Mouse (Mus musculus): ENCODE data around the gene Pdhb. TPM values are rescaled to one million over a fixed set of nuclear protein-coding genes. Genes with fewer than 3 reads are reported as not detected.
A peak's percentile ranks its signal among the peaks of the same experiment; 100 is the strongest.

The Pdhb gene
- total and polyA plus RNA-seq, 3 experiments = 76.1 to 182 (median 79.4) TPM

DNA sequence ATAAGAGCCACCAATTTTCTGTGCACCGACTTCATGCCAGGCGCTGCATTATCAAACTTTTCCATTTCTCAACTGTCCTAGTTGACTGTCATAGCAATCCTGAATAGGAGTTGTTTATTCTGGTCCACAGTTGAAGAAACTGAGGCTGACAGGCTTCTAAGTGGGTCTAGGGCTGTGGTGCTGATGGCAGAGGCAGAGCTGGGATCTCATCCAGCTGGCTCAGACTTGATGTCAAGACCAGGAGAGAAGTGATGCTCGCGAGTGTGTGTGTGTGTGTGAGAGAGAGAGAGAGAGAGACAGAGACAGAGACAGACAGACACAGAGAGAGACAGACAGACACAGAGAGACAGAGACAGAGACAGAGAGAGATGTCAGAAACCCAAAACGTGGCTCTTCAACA lies 27.9 kb upstream of the Pdhb start:
- TF ChIP-seq CTCF (IDR thresholded peaks at IDR 0.05; ENCODE audit: low read depth, low read length) = no peak
- TF ChIP-seq TAL1 (conservative IDR thresholded peaks at IDR 0.05; ENCODE audit: low read depth, low read length) = no peak
- no peak for TF ChIP-seq POLR2AphosphoS5 (IDR thresholded peaks at IDR 0.05; ENCODE audit: insufficient replicate concordance, low read depth, low read length)
- TF ChIP-seq GATA2 (IDR thresholded peaks at IDR 0.05; ENCODE audit: borderline replicate concordance, low read depth, low read length) = no peak
- TF ChIP-seq GATA1 (IDR thresholded peaks at IDR 0.05; ENCODE audit: borderline replicate concordance, low read length) = no peak
- no peak for DNase-seq (ENCODE audit: low spot score)
- no peak overlapping the region for H3K4me3 ChIP-seq (ENCODE audit: low read depth, low read length)

GRCm38 (mm10) chr14:8192727-8193126 lies 19.9 kb upstream of the Pdhb start:
- H3K4me1 ChIP-seq (ENCODE audit: insufficient read depth, low read depth, low read length) = no peaks in the 10 kb centered on the region
- no peak for TF ChIP-seq GATA2 (IDR thresholded peaks at IDR 0.05; ENCODE audit: borderline replicate concordance, low read depth, low read length)
- no peak for TF ChIP-seq GATA1 (IDR thresholded peaks at IDR 0.05; ENCODE audit: borderline replicate concordance, low read length)
- no peak for TF ChIP-seq POLR2AphosphoS5 (IDR thresholded peaks at IDR 0.05; ENCODE audit: insufficient replicate concordance, low read depth, low read length)
- no peak for TF ChIP-seq CTCF (IDR thresholded peaks at IDR 0.05; ENCODE audit: low read depth, low read length)
- TF ChIP-seq TAL1 (conservative IDR thresholded peaks at IDR 0.05; ENCODE audit: low read depth, low read length) = no peak

More for the DNA sequence above, 27.9 kb upstream of the Pdhb start:
- peaks cover 7% of the 10 kb centered on the region; the same call in 1 of the 2 replicates for H3K27me3 ChIP-seq (ENCODE audit: insufficient read depth, low read length)
- no peak for ATAC-seq (ENCODE audit: extremely low read depth, insufficient number of reproducible peaks, low FRiP score, poor library complexity, severe bottlenecking)
- no peaks in the 10 kb centered on the region for H3K36me3 ChIP-seq (replicated peaks)
- H3K4me1 ChIP-seq (ENCODE audit: insufficient read depth, low read depth, low read length) = no peaks in the 10 kb centered on the region
- no peaks in the 10 kb centered on the region for H3K9me3 ChIP-seq (replicated peaks)

GRCm38 (mm10) chr14:8191331-8191965 lies 18.6 kb upstream of the Pdhb start:
- no peaks in the 10 kb centered on the region for H3K36me3 ChIP-seq (replicated peaks)
- TF ChIP-seq CTCF (IDR thresholded peaks at IDR 0.05; ENCODE audit: low read depth, low read length) (no peak), GATA1 (IDR thresholded peaks at IDR 0.05; ENCODE audit: borderline replicate concordance, low read length) (no peak), POLR2AphosphoS5 (IDR thresholded peaks at IDR 0.05; ENCODE audit: insufficient replicate concordance, low read depth, low read length) (no peak), TAL1 (conservative IDR thresholded peaks at IDR 0.05; ENCODE audit: low read depth, low read length) (no peak), GATA2 (IDR thresholded peaks at IDR 0.05; ENCODE audit: borderline replicate concordance, low read depth, low read length) (no peak)
- no peaks in the 10 kb centered on the region for H3K4me1 ChIP-seq (ENCODE audit: insufficient read depth, low read depth, low read length)
- H3K27me3 ChIP-seq (ENCODE audit: insufficient read depth, low read length) = 0 out of 2 replicates have a peak, but pooled peaks cover 4% of the 10 kb centered on the region
- no peak overlapping the region for H3K4me3 ChIP-seq (ENCODE audit: low read depth, low read length)
- H3K9me3 ChIP-seq (replicated peaks) = 0 out of 2 replicates have a peak, but pooled peaks cover 2% of the 10 kb centered on the region
- ATAC-seq (ENCODE audit: extremely low read depth, insufficient number of reproducible peaks, low FRiP score, poor library complexity, severe bottlenecking) (no peak), DNase-seq (ENCODE audit: low spot score) (no peak)

More at GRCm38 (mm10) chr14:8192727-8193126, 19.9 kb upstream of the Pdhb start:
- Histone ChIP-seq H3K4me3 (ENCODE audit: low read depth, low read length) (no peak overlapping the region), H3K36me3 (replicated peaks) (no peaks in the 10 kb centered on the region), H3K9me3 (replicated peaks) (0 out of 2 replicates have a peak, but pooled peaks cover 2% of the 10 kb centered on the region), H3K27me3 (ENCODE audit: insufficient read depth, low read length) (0 out of 2 replicates have a peak, but pooled peaks cover 4% of the 10 kb centered on the region)
- DNase-seq (ENCODE audit: low spot score) = no peak
- no peak for ATAC-seq (ENCODE audit: extremely low read depth, insufficient number of reproducible peaks, low FRiP score, poor library complexity, severe bottlenecking)

GRCm38 (mm10) chr14:8190556-8190955 lies 17.7 kb upstream of the Pdhb start:
- H3K4me1 ChIP-seq (ENCODE audit: insufficient read depth, low read depth, low read length) = no peaks in the 10 kb centered on the region
- H3K27me3 ChIP-seq (ENCODE audit: insufficient read depth, low read length) = no peaks in the 10 kb centered on the region
- DNase-seq (ENCODE audit: low spot score) = no peak
- 0 out of 2 replicates have a peak, but pooled peaks cover 2% of the 10 kb centered on the region for H3K9me3 ChIP-seq (replicated peaks)
- H3K4me3 ChIP-seq (ENCODE audit: low read depth, low read length) = no peak overlapping the region
- no peak for TF ChIP-seq GATA1 (IDR thresholded peaks at IDR 0.05; ENCODE audit: borderline replicate concordance, low read length)
- TF ChIP-seq GATA2 (IDR thresholded peaks at IDR 0.05; ENCODE audit: borderline replicate concordance, low read depth, low read length) = no peak
- TF ChIP-seq POLR2AphosphoS5 (IDR thresholded peaks at IDR 0.05; ENCODE audit: insufficient replicate concordance, low read depth, low read length) = no peak
- TF ChIP-seq CTCF (IDR thresholded peaks at IDR 0.05; ENCODE audit: low read depth, low read length) = no peak
- no peak for TF ChIP-seq TAL1 (conservative IDR thresholded peaks at IDR 0.05; ENCODE audit: low read depth, low read length)
- H3K36me3 ChIP-seq (replicated peaks) = no peaks in the 10 kb centered on the region
- no peak for ATAC-seq (ENCODE audit: extremely low read depth, insufficient number of reproducible peaks, low FRiP score, poor library complexity, severe bottlenecking)

- H3K4me1 ChIP-seq (ENCODE audit: insufficient read depth, low read depth, low read length) = no peaks in the 10 kb centered on the region
- ATAC-seq (ENCODE audit: extremely low read depth, insufficient number of reproducible peaks, low FRiP score, poor library complexity, severe bottlenecking) (no peak), DNase-seq (ENCODE audit: low spot score) (no peak)
- H3K4me3 ChIP-seq (ENCODE audit: low read depth, low read length) = no peak overlapping the region
- no peaks in the 10 kb centered on the region for H3K36me3 ChIP-seq (replicated peaks)
- peaks cover 5% of the 10 kb centered on the region; the same call in 1 of the 2 replicates for H3K27me3 ChIP-seq (ENCODE audit: insufficient read depth, low read length)
- TF ChIP-seq GATA1 (IDR thresholded peaks at IDR 0.05; ENCODE audit: borderline replicate concordance, low read length) (no peak), POLR2AphosphoS5 (IDR thresholded peaks at IDR 0.05; ENCODE audit: insufficient replicate concordance, low read depth, low read length) (no peak), GATA2 (IDR thresholded peaks at IDR 0.05; ENCODE audit: borderline replicate concordance, low read depth, low read length) (no peak), CTCF (IDR thresholded peaks at IDR 0.05; ENCODE audit: low read depth, low read length) (no peak), TAL1 (conservative IDR thresholded peaks at IDR 0.05; ENCODE audit: low read depth, low read length) (no peak)
- peaks cover 5% of the 10 kb centered on the region; the same call in 1 of the 2 replicates for H3K9me3 ChIP-seq (replicated peaks)
These were observed 13.6 kb upstream of the Pdhb start for GRCm38 (mm10) chr14:8186278-8187045.

GRCm38 (mm10) chr14:8183330-8183729 lies 10.5 kb upstream of the Pdhb start:
- no peaks in the 10 kb centered on the region for H3K4me1 ChIP-seq (ENCODE audit: insufficient read depth, low read depth, low read length)
- no peak for TF ChIP-seq TAL1 (conservative IDR thresholded peaks at IDR 0.05; ENCODE audit: low read depth, low read length)
- 0 out of 2 replicates have a peak, but pooled peaks have one; percentile 11 for TF ChIP-seq CTCF (IDR thresholded peaks at IDR 0.05; ENCODE audit: low read depth, low read length)
- no peak for TF ChIP-seq POLR2AphosphoS5 (IDR thresholded peaks at IDR 0.05; ENCODE audit: insufficient replicate concordance, low read depth, low read length)
- TF ChIP-seq GATA2 (IDR thresholded peaks at IDR 0.05; ENCODE audit: borderline replicate concordance, low read depth, low read length) = no peak
- TF ChIP-seq GATA1 (IDR thresholded peaks at IDR 0.05; ENCODE audit: borderline replicate concordance, low read length) = no peak
- peaks cover 3% of the 10 kb centered on the region; the same call in 1 of the 2 replicates for H3K9me3 ChIP-seq (replicated peaks)
- H3K27me3 ChIP-seq (ENCODE audit: insufficient read depth, low read length) = peaks cover 14% of the 10 kb centered on the region
- ATAC-seq (ENCODE audit: extremely low read depth, insufficient number of reproducible peaks, low FRiP score, poor library complexity, severe bottlenecking) (no peak), DNase-seq (ENCODE audit: low spot score) (no peak)
- no peaks in the 10 kb centered on the region for H3K36me3 ChIP-seq (replicated peaks)
- no peak overlapping the region for H3K4me3 ChIP-seq (ENCODE audit: low read depth, low read length)

All from G1E (cell line).